Mouse (Mus musculus): ENCODE data around the gene Rfxank.

DNA sequence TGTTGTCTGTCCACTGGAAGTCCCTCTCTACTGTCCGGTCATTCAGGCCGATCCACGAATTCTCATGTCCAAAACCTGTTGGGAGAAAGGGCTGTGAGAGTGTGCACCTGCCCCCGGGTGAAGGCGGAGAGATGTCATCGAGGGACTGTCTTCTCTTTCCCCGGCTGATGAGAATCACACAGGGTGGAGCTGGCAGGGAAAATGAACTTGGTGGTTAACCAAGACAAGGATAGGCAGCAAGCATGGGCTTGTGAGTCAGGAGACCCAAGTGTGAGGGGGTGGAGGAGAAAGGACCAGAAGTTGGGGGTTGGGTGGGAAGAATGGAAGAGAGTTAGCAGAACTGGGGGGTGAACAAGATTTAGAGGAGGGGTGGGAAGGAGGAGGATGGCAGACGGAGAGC lies 38.7 kb downstream of the Rfxank start:
- no peak for TF ChIP-seq CTCF (conservative IDR thresholded peaks at IDR 0.05; ENCODE audit: low read length)
- TF ChIP-seq POU5F1 (IDR thresholded peaks at IDR 0.05; ENCODE audit: borderline replicate concordance, low read length) = no peak
